Mouse (Mus musculus) yolk sac, embryonic 10.5 days (tissue): ENCODE data around the gene Rpl7a.

ENCODE experiments used
- DNase-seq: peaks from one replicate; pipeline ENCODE4 v3.0.0-alpha.2; 2017; ENCODE audit warnings: low spot score

Gene Rpl7a

DNA sequence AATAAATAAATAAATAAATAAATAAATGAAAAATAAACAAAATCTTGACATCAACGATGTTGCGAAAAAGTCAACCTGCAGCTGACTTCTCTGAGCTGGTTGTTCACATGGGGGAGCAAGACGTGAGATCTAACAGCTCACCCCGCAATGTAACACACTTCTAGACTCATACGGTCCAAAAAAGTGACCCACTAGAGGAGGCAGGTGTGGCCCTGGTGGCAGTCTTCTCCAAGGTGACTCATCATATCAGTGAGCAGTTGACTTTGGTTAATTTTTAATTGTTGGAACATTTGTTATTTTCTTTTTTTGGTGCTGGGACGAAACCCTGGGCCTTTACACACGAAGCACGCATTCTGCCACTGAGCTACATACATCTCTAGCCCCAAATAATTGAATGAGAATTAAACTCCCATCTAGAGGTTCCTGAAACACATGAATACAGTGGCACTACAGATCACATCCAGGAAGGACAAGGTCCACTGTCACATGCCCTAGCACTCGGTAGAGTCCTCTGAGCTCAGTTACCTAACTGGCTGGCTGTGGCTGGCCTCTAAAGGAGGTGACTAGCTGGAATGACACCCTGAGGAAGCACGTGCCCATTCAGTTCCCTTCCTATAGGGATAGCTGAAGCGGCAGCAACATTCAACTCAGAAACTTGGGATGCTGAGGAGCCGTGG lies 46.4 kb downstream of the Rpl7a start:
- DNase-seq: peak; percentile 84

- no peak for DNase-seq
Observed at GRCm38 (mm10) chr2:26957488-26957859, 46.9 kb downstream of the Rpl7a start.

DNA sequence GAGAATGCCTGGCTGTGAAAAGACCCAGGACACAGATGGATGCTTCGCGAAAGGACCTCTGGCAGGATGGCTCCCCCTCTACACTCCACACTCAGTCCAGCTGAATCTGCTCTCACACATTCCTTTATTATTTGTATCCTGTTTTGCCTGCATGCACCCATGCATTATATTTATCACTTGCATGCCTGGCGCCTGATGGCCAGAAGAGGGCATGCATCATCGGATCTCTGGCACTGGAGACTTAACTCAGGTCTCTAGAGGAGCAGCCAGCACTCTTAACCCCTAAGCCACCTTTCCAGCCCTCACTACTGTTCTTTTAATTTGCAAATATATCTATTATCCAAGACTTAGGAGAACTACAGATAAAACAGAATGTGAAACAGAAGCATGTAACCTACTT lies 50.2 kb downstream of the Rpl7a start:
- no peak for DNase-seq
